Mouse (Mus musculus): ENCODE results near the gene Mb.

The Mb gene

GRCm38 (mm10) chr15:76976619-76977018, 73.9 kb downstream of the Mb start:
- no peak for DNase-seq (ENCODE audit: low spot score)

GRCm38 (mm10) chr15:76973855-76974651, 76.4 kb downstream of the Mb start:
- DNase-seq (ENCODE audit: low spot score): peak; percentile 42

GRCm38 (mm10) chr15:76973272-76973854, 77.1 kb downstream of the Mb start:
- no peak for DNase-seq (ENCODE audit: low spot score)

GRCm38 (mm10) chr15:76972661-76973060, 77.8 kb downstream of the Mb start:
- no peak for DNase-seq (ENCODE audit: low spot score)
